Mouse (Mus musculus) frontal cortex, postnatal 14 days (tissue): ENCODE data around the gene Gabra6.
A peak's percentile ranks its signal among the peaks of the same experiment; 100 is the strongest.

Source experiments
- DNase-seq, 2 experiments: peaks; one replicate each; pipeline ENCODE4 v3.0.0; 2022; ENCODE audit warnings: low spot score in 2 of 2

Gene Gabra6

DNA sequence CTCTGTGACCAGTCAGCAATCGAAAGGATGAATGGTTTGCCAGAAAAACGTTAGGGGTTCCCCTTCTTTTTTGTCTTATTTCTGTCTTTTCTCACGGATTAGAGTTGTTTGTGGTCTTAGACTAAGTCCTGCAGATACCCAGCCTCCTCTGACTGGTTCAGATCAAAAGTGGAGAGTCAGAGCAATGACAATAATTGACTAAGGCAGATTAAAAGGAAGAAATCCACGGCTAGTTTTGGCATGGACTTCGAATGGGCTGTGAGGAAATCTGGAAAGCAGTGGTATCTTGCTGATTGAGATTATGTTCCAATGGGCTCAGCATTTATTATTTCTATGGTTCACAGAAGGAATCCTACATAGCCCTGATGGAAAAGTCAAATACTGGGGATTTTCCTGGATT is at the start of gene Gabra6:
Gene Gabra6, minus strand, starts transcription at position 191 of the 400 bp plus-strand sequence.
- no peak for DNase-seq

GRCm38 (mm10) chr11:42365544-42365943 is 44.7 kb upstream of the Gabra6 start:
- peak in 1 of 2 experiments; percentile 4 for DNase-seq

GRCm38 (mm10) chr11:42332121-42332520 is 11.2 kb upstream of the Gabra6 start:
- DNase-seq: no peak

DNA sequence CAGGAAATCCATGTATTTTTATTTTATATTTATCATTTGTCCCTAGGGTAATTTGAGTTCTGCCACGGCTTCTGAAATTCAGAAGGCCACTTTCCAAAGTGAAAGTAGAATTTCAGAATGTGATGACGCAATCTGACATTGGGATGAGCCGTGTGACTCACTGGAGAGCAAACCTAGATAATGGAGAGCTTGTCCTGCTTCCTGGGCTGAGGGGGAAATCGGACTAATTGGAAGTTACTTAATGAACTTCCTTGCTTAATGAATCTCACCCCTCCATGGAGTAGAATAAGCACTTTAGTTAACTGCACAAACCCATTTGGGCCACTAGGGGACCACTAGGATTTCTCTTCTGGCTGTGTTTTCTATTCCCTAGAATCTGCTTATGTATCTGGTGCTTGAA is 5.4 kb upstream of the Gabra6 start:
- no peak for DNase-seq

DNA sequence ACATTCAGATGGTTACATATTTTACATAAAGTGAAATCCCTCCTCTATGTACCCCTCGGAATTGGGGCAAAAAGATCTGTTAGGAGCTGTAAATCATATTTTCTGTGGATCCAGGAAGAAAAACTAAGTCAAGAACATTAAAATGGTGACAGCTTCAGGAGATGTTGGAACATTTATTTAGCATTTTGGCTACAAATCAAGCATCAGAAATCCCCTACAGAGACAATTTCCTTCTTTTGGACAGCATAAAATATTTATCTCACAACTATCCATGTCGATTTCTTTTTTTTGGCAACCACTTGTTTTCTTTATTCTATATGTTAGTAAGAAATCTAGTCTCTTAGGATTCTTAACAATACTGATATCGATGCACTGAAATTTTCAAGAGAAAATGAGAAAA is 688 bp upstream of the Gabra6 start:
- DNase-seq: no peak

DNA sequence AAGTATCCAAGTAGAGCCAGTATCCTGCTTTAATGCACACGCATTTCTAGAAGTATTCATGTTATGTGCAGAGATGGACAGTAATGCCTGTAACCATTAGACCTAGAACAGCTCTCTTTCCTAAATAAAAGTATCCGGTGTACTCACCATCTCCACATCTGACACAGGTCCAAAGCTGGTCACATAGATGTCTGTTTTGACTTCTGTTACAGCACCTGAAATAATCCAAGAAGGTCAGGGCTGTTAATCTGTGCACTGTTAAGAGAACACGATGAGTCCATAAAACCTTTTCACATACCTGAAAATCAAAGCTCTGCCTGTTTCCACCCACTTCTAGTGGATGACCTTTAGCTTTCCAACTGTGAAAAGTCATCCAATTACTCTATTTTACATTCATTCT is 1.4 kb downstream of the Gabra6 start:
- no peak for DNase-seq

DNA sequence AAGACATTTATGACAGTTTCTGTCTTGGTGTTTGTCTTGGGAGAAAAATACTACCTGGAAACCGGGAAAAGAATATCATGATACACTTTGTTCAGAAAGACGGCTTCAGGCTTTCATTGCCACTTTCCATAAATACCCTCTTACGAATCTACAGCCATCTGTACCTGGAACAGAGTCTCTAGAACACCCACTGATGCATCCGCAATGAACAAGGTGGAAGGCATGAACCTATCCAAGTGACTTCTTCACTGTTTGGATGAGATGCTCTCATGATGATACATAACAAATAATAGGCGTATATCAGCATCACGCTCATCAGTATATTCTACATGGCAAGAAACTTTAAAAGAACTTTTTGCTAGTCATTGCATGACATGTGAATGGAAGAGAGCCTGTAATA is 1.8 kb downstream of the Gabra6 start:
- DNase-seq: no peak

DNA sequence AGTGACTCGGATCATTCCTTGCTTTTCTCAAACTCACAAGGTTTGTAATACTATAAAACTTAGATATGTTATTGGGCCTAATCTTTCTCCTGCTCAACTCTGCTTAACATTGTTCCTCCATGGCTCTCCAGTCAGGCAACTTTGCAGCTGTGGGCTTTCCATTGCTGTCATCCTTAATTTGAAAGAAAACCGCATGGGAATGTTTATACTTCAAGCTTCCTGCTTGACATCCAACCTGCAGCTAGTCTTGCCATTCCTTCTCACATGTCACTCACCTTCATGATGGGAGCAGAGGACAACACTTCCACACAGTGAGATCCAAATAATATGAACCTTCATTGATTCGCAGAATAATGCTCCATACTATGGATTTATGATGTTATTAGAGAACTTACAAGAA is 2.9 kb downstream of the Gabra6 start:
- no peak for DNase-seq

DNA sequence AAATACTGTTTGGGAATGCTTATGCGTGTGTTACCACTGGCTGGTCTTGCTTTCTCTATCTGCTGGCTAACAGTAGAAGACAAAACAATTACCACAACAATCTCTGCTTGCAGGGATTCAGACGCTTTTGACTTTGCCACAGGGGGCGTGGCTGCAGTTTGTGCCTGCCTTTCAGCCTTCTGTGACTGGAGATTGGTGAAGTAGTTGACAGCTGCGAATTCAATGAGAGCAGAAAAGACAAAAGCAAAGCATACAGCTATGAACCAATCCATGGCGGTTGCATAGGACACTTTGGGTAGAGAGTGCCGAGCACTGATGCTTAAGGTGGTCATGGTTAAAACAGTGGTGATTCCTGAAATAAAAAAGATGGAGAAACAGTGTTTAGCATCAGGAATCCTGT is 6.0 kb downstream of the Gabra6 start:
- DNase-seq: no peak

- no peak for DNase-seq
Measured at GRCm38 (mm10) chr11:42310892-42311291, 10.0 kb downstream of the Gabra6 start.

DNA sequence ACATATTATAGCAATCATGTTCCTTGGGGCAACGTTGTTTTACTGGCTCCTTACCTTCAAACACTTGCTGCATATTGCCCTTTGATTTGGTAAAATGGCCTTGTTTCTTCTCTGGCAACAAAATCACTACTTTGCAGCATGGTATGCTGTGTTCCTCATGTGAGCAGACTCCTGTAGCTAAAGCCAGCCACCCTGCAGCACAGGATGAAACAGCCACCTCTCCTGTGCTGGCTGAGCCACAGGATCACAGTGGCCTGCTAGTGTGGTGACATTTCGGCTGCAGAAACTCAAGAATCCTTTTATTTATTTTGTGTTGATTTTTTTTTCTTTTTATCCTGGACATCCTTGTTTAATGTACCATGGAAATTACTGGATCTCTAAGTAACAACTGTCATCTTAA is 11.8 kb downstream of the Gabra6 start:
- no peak for DNase-seq

DNA sequence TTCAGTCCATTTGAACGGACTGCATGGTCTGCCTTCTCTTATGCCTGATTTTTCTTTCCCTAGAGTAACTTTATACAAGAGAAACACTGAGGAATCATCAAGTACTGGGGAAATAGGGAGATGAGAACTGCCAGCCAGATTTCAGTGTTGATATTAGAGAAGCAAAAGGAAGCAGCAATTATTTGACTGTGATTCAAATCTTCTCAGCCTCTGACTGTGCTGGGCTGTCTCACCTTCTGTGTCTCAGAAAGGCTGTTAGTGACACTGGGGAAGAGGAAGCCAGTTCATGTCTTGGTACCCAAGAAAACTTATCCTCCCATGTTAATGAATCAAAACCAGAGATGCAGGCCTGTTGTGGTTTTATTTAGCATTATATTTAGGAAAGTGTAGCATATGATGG is 14.8 kb downstream of the Gabra6 start:
- DNase-seq: no peak

DNA sequence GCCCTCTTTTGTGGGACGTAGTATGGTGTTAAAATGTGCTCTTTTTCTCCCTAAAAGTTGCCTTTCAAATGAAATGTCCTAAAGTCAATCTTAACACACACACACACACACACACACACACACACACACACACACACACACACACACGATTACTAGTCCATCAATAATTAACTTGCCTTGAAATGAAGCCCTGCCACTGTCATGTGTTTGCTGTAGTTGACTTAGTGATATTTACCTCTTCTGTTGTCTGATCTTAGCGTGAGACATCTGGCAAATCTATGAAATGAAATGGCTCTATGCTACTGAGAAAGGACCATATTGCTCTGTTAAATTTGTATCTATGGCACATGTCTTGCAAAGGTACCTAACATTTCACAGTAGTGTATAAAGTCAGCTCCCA is 61.9 kb downstream of the Gabra6 start:
- no peak for DNase-seq
